Mouse (Mus musculus) adrenal gland, postnatal 14 days (tissue): Measurements from ENCODE around the gene Gm14137. TPM values are rescaled to one million over a fixed set of nuclear protein-coding genes. Genes with fewer than 3 reads are reported as not detected.

Source experiments
- total RNA-seq: library from RNA; stranded (reverse); gene quantifications from 2 replicates; pipeline ENCODE4 v1.2.3, GENCODE M21; 2021

Gene Gm14137
- total RNA-seq, 1 experiment from 2014 or later = 0.26 TPM

Other genes starting within 250 kb of the Gm14137 start
- 10.1 and 13.3 TPM in 2 replicates for gene Chst14, start 248.0 kb upstream of the Gm14137 start, total RNA-seq
- 14.8 and 16.9 TPM in 2 replicates for gene Ccdc32, start 145.1 kb upstream of the Gm14137 start, total RNA-seq
- gene Rpusd2, start 139.7 kb upstream of the Gm14137 start, total RNA-seq = 4.6 and 5.7 TPM in 2 replicates
- 8.1 and 8.3 TPM in 2 replicates for gene Knl1, start 127.4 kb upstream of the Gm14137 start, total RNA-seq
- gene Rad51, start 61.7 kb upstream of the Gm14137 start, total RNA-seq = 7.8 and 8.7 TPM in 2 replicates
- gene Rmdn3, start 17.5 kb upstream of the Gm14137 start, total RNA-seq = 71.5 and 85.1 TPM in 2 replicates
- 6.7 and 35.4 TPM in 2 replicates for gene Gchfr, start 6.7 kb upstream of the Gm14137 start, total RNA-seq
- 24.9 and 33.6 TPM in 2 replicates for gene Zfyve19, start 34.1 kb downstream of the Gm14137 start, total RNA-seq
- gene Dnajc17, start 34.3 kb downstream of the Gm14137 start, total RNA-seq = 12.7 and 17.9 TPM in 2 replicates
- not detected in 2 replicates for gene Ppp1r14d, start 55.4 kb downstream of the Gm14137 start, total RNA-seq
- 4.7 and 4.8 TPM in 2 replicates for gene Spint1, start 62.9 kb downstream of the Gm14137 start, total RNA-seq
- gene Rhov, start 96.8 kb downstream of the Gm14137 start, total RNA-seq = 0.41 TPM in 1 of 2 replicates, not detected in the other
- gene Vps18, start 114.2 kb downstream of the Gm14137 start, total RNA-seq = 18.1 and 18.6 TPM in 2 replicates
- 13.7 and 14.4 TPM in 2 replicates for gene Dll4, start 151.3 kb downstream of the Gm14137 start, total RNA-seq
- 3.7 and 6.2 TPM in 2 replicates for gene Chac1, start 176.7 kb downstream of the Gm14137 start, total RNA-seq